Mouse (Mus musculus) thymus, postnatal 0 days (tissue): Measurements from ENCODE around the gene Avil. TPM values are rescaled to one million over a fixed set of nuclear protein-coding genes. Genes with fewer than 3 reads are reported as not detected.

Experiments used
- DNase-seq: peaks from one replicate; pipeline ENCODE4 v3.0.0-alpha.2; 2015; ENCODE audit warnings: low spot score
- polyA plus RNA-seq: library from polyadenylated mRNA; unstranded; fragments of >200 nt; fragmentation: Nextera tagmentation; extraction: Ambion mirVana; gene quantifications from 2 replicates; pipeline ENCODE4 v1.2.1, GENCODE M21; 2015

The Avil gene
- polyA plus RNA-seq, 1 experiment from 2014 or later, result 0.98 TPM

GRCm38 (mm10) chr10:126980933-126981530 is 19.5 kb upstream of the Avil start:
- DNase-seq, result no peak

- no peak for DNase-seq
These were observed 18.8 kb upstream of the Avil start for GRCm38 (mm10) chr10:126981746-126982145.

- no peak for DNase-seq
These were observed 17.2 kb upstream of the Avil start for GRCm38 (mm10) chr10:126983193-126983725.

- DNase-seq, result no peak
These were observed 16.1 kb upstream of the Avil start for GRCm38 (mm10) chr10:126984189-126985004.

- DNase-seq, result no peak
These were observed 15.4 kb upstream of the Avil start for GRCm38 (mm10) chr10:126985127-126985526.

- DNase-seq, result no peak
These were observed 14.9 kb upstream of the Avil start for GRCm38 (mm10) chr10:126985579-126985978.

GRCm38 (mm10) chr10:126986541-126986961 is 14.0 kb upstream of the Avil start:
- no peak for DNase-seq

- DNase-seq, result no peak
These were observed 13.1 kb upstream of the Avil start for GRCm38 (mm10) chr10:126987183-126988118.

- no peak for DNase-seq
These were observed 11.9 kb upstream of the Avil start for GRCm38 (mm10) chr10:126988513-126989165.

- peak; percentile 85 for DNase-seq
These were observed 10.0 kb upstream of the Avil start for GRCm38 (mm10) chr10:126990313-126991056.

- no peak for DNase-seq
These were observed 8.8 kb upstream of the Avil start for GRCm38 (mm10) chr10:126991676-126992075.

GRCm38 (mm10) chr10:126993621-126994020 is 6.9 kb upstream of the Avil start:
- DNase-seq, result no peak

- no peak for DNase-seq
These were observed 3.0 kb upstream of the Avil start for GRCm38 (mm10) chr10:126997340-126998113.

- DNase-seq, result no peak
These were observed 788 bp downstream of the Avil start for GRCm38 (mm10) chr10:127001297-127001696.

- DNase-seq, result no peak
These were observed 1.5 kb downstream of the Avil start for GRCm38 (mm10) chr10:127002056-127002455.

- DNase-seq, result no peak
These were observed 2.3 kb downstream of the Avil start for GRCm38 (mm10) chr10:127002765-127003164.

- no peak for DNase-seq
These were observed 2.8 kb downstream of the Avil start for GRCm38 (mm10) chr10:127003334-127003733.

- DNase-seq, result no peak
These were observed 3.3 kb downstream of the Avil start for GRCm38 (mm10) chr10:127003806-127004205.

GRCm38 (mm10) chr10:127016488-127016887 is 16.0 kb downstream of the Avil start:
- DNase-seq, result no peak
